In genomic region chr14:122983226-122984215, GRCm38 (mm10) we compare ENCODE assay signal across 7 mouse cellular contexts. TPM values are rescaled to one million over a fixed set of nuclear protein-coding genes. Genes with fewer than 3 reads are reported as not detected.
A peak's percentile ranks its signal among the peaks of the same experiment; 100 is the strongest.
DNase-seq lines count a peak whose midpoint lies in the region; ATAC-seq lines count a peak whose summit lies in the region.

Gene Tmtc4, minus strand, starts transcription at chr14:122984035.

- DNase-seq in adrenal gland, adult 18-20 months (ENCODE audit: low spot score in 2 of 2): peak; percentile 89 to 90
- peak; percentile 97 for DNase-seq in embryo, embryonic 11 days
- DNase-seq in gastrocnemius, postnatal 25 days: peak; percentile 96
- peak; percentile 93 for DNase-seq in intestine, embryonic 14.5 days (ENCODE audit: low spot score)
- peak; percentile 94 to 96 for DNase-seq in left cerebral cortex, postnatal 14 days (ENCODE audit: low spot score in 2 of 2)
- peak; percentile 97 for DNase-seq in mesoderm, embryonic 11.5 days (ENCODE audit: low read depth, low spot score)
- DNase-seq in right cerebral cortex, postnatal 36 days (ENCODE audit: low spot score in 2 of 2): peak; percentile 90 to 94

- peaks cover 16% of the 10 kb centered on the region; the same call in 1 of the 2 replicates for H3K4me1 ChIP-seq in intestine, embryonic 14.5 days (replicated peaks; ENCODE audit: control insufficient read depth, insufficient read depth, low read length)

- H3K4me2 ChIP-seq in intestine, embryonic 14.5 days (ENCODE audit: low read length): peak within 1 kb of the TSS; percentile 84

- under 1% methylated on average over 36 of the region's 54 CpGs for WGBS in intestine, embryonic 14.5 days

- peak; percentile 99 for ATAC-seq in intestine, embryonic 14.5 days (replicated peaks; ENCODE audit: low FRiP score, low TSS enrichment, low read depth)

- intact Hi-C loops in left cerebral cortex, postnatal 14 days (cut with DNase I): no loop called here

- no peaks in the 10 kb centered on the region for H3K36me3 ChIP-seq in intestine, embryonic 14.5 days (ENCODE audit: control insufficient read depth, insufficient read depth, low read length)

- H3K9ac ChIP-seq in intestine, embryonic 14.5 days (ENCODE audit: low read length): peak within 1 kb of the TSS; percentile 79

- H3K27me3 ChIP-seq in intestine, embryonic 14.5 days (replicated peaks; ENCODE audit: control insufficient read depth, insufficient read depth, low read length): no peaks in the 10 kb centered on the region

- no peaks in the 10 kb centered on the region for H3K9me3 ChIP-seq in intestine, embryonic 14.5 days (ENCODE audit: control insufficient read depth, low read length)

- H3K27ac ChIP-seq in intestine, embryonic 14.5 days (ENCODE audit: low read depth): peak within 1 kb of the TSS; percentile 90

- H3K4me3 ChIP-seq in intestine, embryonic 14.5 days (ENCODE audit: low read depth, low read length): peak within 1 kb of the TSS; percentile 80

RNA-seq across cellular contexts. Expression of gene Tmtc4, which starts in this region (rescaled TPM):
- 10 to 100 TPM; 16.2 to 17.4 TPM for total RNA-seq in adrenal gland, adult 18-20 months (2021)
- 1 to 10 TPM; 2.8 to 3.2 TPM for total RNA-seq in gastrocnemius, postnatal 25 days (2021)
- 26.8 and 28.0 TPM in 2 replicates for polyA plus RNA-seq in intestine, embryonic 14.5 days (2014; fragmentation: Nextera tagmentation; extraction: Ambion mirVana)
- 10 to 100 TPM; 29.4 to 32.5 TPM for total RNA-seq in left cerebral cortex, postnatal 14 days (2021)

Comparison
In these comparisons a context has a peak if more than half of its experiments do, and no peak if none do; other contexts are left out.
1. Peak in every context shown above with its lines: DNase-seq, ATAC-seq, H3K4me3 ChIP-seq and H3K27ac ChIP-seq.
2. RNA of gene Tmtc4 (total RNA-seq): 29.4 to 32.5 TPM in left cerebral cortex, postnatal 14 days and 16.2 to 17.4 TPM in adrenal gland, adult 18-20 months; 2.8 to 3.2 TPM in gastrocnemius, postnatal 25 days; every median in the first group is over 4 times any median in the second.